Mouse (Mus musculus): ENCODE measurements around the gene Smyd2. TPM values are rescaled to one million over a fixed set of nuclear protein-coding genes. Genes with fewer than 3 reads are reported as not detected.

The Smyd2 gene
- 100 to 1,000 TPM; 200 to 329 TPM for total RNA-seq (2021)
- long read RNA-seq, experiment 1, transcript Smyd2-201 (12 exons, 1,680 nt): major isoform, 145 of 193 reads
- long read RNA-seq, experiment 1, partial matches to known transcripts: 13 of 193 reads
- long read RNA-seq, experiment 1, other reads (novel, unspliced or antisense): 32 of 193 reads
- long read RNA-seq, experiment 2, transcript Smyd2-201 (12 exons, 1,680 nt): major isoform, 250 of 314 reads
- long read RNA-seq, experiment 2, transcript Smyd2-203 (2 exons, 489 nt): minor isoform, 7 of 314 reads
- long read RNA-seq, experiment 2, partial matches to known transcripts: 18 of 314 reads
- long read RNA-seq, experiment 2, other reads (novel, unspliced or antisense): 39 of 314 reads

DNA sequence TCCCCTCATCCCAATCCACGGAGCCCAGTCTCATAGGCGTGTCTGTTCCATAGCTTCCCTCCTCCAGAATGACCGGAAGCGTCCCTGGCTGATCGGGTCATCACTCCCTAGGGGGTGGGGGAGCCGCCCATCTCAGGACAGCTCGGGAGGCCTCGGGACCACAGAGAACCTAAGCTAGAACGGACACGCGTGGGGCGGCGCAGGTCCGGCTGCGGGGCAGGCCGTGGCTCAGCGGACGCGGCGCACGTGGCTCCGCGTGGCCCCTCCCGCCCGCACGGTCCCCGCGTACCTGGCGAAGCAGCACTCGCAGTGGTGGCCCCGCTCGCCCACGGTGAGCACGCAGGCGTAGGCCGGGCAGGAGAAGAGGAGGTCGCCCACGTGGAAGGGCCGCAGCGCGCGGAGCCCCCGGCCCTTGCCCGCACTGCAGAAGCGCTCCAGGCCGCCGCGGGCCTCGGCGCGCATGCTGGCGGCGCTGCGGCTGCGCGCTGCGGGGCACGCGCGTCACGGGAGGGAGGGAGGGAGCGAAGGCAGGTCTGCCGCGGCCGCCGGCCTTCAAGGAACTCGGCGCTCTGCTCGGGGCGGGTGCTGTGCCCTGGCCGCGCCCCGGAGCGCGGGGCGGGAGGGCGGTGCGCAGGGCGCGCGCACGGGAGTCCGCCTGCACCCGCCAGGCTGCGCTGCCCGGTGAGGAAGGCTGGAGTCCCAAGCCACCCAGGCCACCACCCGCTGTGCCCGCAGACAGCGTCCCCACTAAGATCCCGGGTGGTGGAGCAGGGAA is at the start of gene Smyd2:
Smyd2 (minus strand) TSS at position 546 of the 775 bp plus-strand sequence.
- H3K27ac ChIP-seq: peak within 1 kb of the TSS; percentile 97
- TF ChIP-seq CTCF (IDR thresholded peaks at IDR 0.05): peak; percentile 37; the same call in 1 of the 2 replicates
- peak within 1 kb of the TSS; percentile 96 for H3K4me3 ChIP-seq
- DNase-seq: peak; percentile 90
- intact Hi-C loops (cut with DNase I): no loop called here

DNA sequence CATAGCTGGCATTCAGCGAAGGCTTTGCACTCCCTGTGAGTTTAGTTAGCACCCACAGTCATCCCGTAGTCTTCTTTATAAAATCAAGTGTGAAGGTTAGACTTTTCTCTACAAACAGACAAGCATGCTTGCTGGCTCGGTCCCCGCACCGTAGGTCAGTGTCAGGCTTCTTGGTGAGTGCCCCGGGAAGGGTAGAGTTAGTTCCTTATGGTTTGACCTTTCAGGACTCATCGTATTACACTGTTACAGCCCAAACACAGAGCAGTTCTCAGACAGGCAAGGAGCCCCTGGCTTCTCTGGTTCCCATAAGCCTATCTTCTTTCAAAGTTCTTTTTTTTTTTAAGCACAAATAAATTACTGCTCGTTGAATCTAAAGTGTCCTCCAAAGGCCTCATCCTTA is 48.2 kb upstream of the Smyd2 start:
- Histone ChIP-seq H3K27ac (peak overlapping the region; percentile 86), H3K4me3 (no peak overlapping the region)
- intact Hi-C loops (cut with DNase I): no loop called here
- peak; percentile 68 for DNase-seq
- TF ChIP-seq CTCF (IDR thresholded peaks at IDR 0.05): no peak

DNA sequence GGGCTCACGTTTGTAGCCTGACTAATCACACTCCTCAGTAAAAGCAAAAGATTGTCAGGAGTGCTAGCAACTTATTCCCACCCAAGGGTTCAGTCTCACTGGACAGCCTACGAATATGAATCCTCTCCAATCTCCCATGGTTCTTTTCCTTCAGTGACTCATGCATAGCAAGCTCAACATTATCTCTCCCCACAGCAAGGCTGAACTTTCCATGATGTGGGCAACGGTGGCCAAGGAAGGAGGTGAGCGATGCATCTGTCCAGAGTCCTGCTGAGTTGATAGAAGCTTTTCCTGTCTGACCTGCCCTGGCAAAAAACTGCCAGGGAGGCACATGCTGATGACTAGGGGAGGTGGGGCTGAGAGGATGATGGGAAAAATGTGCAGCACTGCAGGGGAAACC is 45.9 kb upstream of the Smyd2 start:
- Histone ChIP-seq H3K27ac (no peak overlapping the region), H3K4me3 (no peak overlapping the region)
- TF ChIP-seq CTCF (IDR thresholded peaks at IDR 0.05): no peak
- DNase-seq: no peak
- intact Hi-C loops (cut with DNase I): no loop called here

DNA sequence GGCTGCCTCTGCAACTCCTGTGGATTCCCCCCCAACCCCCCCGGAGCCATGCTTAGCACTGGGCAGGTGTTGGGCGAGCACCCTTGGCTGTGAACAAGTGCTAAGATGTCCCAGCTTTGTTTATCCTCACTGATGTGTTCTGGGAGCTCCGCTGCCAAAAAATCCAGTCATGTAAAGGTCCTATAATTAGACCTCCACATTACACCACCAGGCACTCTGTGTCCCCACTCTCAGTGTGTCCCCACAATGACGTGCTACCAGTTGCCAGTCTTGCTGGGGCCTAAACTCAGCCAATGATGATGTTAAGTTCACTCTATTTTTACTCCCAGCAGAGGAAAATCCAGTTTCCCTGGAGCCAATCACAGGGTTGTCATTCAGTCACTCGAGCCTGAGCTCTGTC is 38.3 kb upstream of the Smyd2 start:
- peak overlapping the region; percentile 88 for H3K27ac ChIP-seq
- intact Hi-C loops (cut with DNase I): no loop called here
- TF ChIP-seq CTCF (IDR thresholded peaks at IDR 0.05): no peak
- DNase-seq: peak; percentile 78
- H3K4me3 ChIP-seq: no peak overlapping the region

DNA sequence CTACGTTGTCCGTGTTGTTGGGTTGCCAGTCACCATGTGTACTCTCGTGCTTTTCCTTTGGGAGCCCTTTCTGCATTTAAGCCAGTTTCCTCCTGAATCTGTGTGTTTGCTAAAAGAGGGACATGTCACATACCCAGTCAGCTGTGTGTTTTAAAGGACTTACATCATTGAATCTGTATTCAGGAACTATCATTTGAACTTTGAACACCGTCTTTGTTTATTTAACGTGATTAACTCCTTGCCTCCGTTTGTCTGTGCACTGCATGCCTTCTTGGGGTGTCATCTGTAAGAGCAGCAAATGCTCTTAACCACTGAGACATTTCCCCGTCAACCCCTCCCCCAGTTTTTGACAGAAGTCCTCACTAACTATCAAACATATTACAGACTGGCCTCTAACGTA is 37.6 kb upstream of the Smyd2 start:
- intact Hi-C loops (cut with DNase I): no loop called here
- no peak overlapping the region for H3K4me3 ChIP-seq

DNA sequence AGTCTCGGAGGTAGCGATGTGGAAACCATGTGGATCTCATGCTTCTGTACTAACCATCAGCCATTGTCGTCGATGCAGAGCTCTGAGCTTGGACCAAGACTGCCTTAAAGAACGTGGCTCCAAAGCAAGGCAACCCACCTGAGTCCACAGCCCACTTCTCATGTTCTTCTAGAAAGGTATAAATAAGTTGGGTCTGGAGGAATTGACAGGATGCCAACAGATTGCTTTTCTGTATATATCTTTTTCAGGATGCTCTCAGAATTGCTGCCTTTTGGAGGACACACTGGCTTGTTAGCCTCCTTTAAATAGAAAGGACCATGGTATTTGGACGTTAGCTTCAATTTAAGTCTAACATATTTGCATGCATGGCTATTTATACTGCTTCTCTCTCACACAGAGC is 29.7 kb upstream of the Smyd2 start:
- intact Hi-C loops (cut with DNase I): no loop called here
- TF ChIP-seq CTCF (IDR thresholded peaks at IDR 0.05): no peak
- no peak for DNase-seq
- no peak overlapping the region for H3K4me3 ChIP-seq
- H3K27ac ChIP-seq: no peak overlapping the region

More for the DNA sequence above, 37.6 kb upstream of the Smyd2 start:
- H3K27ac ChIP-seq: peak overlapping the region; percentile 81
- DNase-seq: no peak
- no peak for TF ChIP-seq CTCF (IDR thresholded peaks at IDR 0.05)

DNA sequence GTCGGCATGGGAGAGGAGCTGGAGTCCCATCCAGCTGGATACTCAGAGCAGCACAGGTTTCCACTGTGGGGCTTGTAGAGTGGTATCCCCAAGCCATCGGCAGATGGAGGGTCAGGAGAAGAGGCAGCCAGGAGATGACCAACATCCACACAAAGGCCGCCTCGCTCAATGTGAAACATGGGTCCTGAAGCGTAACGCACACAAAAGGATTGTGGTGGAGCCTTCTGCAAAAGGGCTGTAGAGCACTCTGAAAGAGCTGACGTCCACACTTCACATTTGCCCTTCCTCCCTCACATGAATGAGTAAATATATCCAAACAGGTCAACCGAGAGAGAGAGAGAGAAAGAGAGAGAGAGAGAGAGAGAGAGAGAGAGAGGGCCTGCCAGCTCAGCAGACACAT is 25.2 kb upstream of the Smyd2 start:
- intact Hi-C loops (cut with DNase I): no loop called here
- H3K4me3 ChIP-seq: no peak overlapping the region
- H3K27ac ChIP-seq: no peak overlapping the region
- no peak for DNase-seq
- TF ChIP-seq CTCF (IDR thresholded peaks at IDR 0.05): no peak

DNA sequence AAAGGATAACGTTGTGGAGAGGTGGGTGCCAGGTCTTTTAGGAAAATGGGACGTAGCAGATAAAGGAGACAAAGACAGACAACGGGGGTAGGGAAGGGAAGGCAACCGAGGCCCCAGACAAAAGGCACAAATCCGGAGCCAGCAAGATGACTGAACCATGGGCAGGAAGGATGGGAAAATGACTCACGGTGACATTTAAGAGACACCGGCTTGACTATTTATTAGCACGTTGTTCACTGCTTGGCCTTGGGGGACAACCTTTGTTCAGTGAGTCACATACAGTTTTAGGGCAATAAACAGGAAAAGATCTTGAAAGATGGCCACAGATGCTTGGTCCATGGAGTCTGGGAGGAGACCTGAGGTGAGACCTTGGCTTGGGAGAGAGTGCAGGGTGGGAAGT is 24.0 kb upstream of the Smyd2 start:
- DNase-seq: no peak
- TF ChIP-seq CTCF (IDR thresholded peaks at IDR 0.05): no peak
- intact Hi-C loops (cut with DNase I): no loop called here
- no peak overlapping the region for H3K4me3 ChIP-seq
- no peak overlapping the region for H3K27ac ChIP-seq

DNA sequence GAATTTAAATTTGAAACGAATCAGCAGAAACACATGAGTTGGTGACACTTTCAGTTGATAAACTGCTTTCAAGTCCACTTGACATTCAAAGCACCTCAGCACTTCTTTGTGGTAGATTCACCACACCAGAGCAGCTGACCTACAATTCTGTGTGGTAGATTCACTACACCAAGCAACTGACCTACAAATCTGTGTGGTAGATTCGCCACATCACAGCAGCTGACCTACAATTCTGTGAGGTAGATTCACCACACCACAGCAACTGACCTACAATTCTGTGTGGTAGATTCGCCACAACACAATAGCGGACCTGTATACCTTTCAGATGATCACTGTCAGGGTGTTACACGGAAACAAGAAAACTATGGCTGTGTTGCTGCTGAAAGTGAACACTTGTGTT is 19.6 kb upstream of the Smyd2 start:
- no peak for TF ChIP-seq CTCF (IDR thresholded peaks at IDR 0.05)
- intact Hi-C loops (cut with DNase I): no loop called here
- no peak overlapping the region for H3K27ac ChIP-seq
- DNase-seq: no peak
- no peak overlapping the region for H3K4me3 ChIP-seq

DNA sequence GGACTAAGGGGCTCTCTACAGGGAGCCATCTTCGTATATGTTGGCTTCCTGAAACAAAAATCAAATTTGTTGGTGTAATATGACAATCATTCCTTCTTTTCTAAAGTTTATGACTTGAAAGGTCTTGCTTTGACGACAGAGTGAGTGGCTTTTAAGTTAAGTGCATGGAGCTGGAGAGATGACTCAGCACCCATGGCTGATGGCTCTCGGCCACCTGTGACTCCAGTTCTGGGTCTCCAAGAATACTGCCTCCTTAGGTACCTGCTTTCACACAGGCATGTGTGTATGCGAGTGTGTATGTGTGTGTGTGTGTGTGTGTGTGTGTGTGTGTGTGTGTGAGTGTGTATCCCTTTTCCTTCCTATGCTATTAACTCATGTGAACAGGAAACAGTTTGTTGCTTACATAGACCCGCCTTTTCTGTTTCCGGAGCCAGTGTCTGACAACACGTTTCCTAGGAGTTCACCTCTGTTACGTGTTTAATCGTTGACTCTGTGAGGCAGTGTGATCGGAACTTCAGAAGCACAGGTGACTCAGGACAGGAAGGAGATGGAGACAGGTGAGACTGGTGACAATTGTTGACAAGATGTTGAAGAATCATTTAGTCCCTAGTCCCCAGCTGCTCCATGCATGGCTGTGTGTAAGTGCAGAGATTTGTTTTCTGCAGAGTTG is 14.4 kb upstream of the Smyd2 start:
- no peak for DNase-seq
- Histone ChIP-seq H3K27ac (no peak overlapping the region), H3K4me3 (no peak overlapping the region)
- TF ChIP-seq CTCF (IDR thresholded peaks at IDR 0.05): no peak
- intact Hi-C loops (cut with DNase I): no loop called here

DNA sequence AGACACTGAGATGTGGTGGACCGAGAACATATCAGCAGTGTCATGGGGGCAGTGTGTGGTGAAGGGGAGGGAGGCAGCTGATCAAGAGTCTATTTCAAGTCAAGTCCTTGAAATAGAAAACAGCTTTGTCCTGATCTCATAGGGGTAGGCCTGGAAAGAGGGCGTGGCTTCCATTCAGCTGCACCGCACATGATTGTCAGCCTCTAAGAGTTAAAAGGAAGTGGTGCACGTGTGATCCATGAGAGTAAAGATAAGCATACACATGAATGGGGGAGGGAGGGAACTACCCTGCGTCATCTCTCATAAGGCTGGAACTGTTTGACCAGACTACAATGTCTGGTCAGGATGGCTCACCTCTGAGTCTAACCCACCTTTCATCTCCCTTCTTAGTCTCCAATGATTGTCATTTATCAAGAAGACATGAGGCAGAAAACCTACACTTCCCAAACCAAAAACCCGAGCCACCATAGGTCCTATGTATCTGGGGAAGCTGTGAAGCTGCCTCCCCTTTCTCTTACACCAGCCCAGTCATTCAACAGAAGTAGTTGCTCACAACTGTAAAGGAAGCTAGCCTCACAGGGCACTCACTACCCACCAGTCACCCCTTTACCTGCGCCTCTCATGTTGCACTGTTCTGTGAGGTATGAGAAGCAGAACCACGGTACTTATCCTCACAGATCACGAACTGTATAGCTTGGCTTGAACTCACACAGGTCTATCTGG is 11.5 kb upstream of the Smyd2 start:
- no peak for TF ChIP-seq CTCF (IDR thresholded peaks at IDR 0.05)
- Histone ChIP-seq H3K27ac (no peak overlapping the region), H3K4me3 (no peak overlapping the region)
- no peak for DNase-seq
- intact Hi-C loops (cut with DNase I): no loop called here

DNA sequence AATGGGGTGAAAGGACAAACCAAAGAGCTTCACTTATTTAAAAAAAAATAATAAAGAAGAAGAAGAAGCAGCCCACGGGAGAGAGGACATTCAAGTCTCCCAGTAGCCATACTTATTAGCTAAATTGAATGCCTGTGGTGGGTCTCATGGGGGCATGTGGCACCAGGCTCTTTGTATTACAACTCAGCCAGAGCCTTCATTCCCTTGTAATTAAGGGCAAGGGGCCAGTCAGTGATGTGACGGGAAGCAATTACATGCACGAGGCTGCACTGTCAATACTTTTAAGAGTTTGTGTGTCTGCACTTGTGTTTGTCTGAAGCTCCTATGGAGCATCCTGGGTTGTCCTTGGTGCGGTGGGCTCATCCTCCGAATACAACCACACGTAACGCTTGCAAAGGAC is 10.8 kb upstream of the Smyd2 start:
- no peak overlapping the region for H3K4me3 ChIP-seq
- H3K27ac ChIP-seq: no peak overlapping the region
- intact Hi-C loops (cut with DNase I): no loop called here
- no peak for TF ChIP-seq CTCF (IDR thresholded peaks at IDR 0.05)
- DNase-seq: no peak

All from gastrocnemius, adult 2 months (tissue).